Mouse (Mus musculus) neural tube, embryonic 13.5 days (tissue): ENCODE measurements around the gene Slc9a9. TPM values are rescaled to one million over a fixed set of nuclear protein-coding genes. Genes with fewer than 3 reads are reported as not detected.

Source experiments
- ATAC-seq: fragments of 200-750 bp; cut with Nextera tagmentation; 2 replicates; pipeline ENCODE4 v1.8.0; 2017; ENCODE audit warnings: low read depth, mild to moderate bottlenecking, moderate TSS enrichment, moderate library complexity
- H3K27ac ChIP-seq: fragments of 300-500 bp; sonication (generic); replicated peaks from 2 replicates; pipeline ENCODE4 v1.5.1; 2015; ENCODE audit warnings: moderate library complexity, mild to moderate bottlenecking, inconsistent platforms
- H3K27me3 ChIP-seq: fragments of 300-500 bp; sonication (generic); 2 replicates; pipeline ENCODE4 v1.6.1; 2015; ENCODE audit warnings: mild to moderate bottlenecking, inconsistent platforms
- H3K36me3 ChIP-seq: fragments of 300-500 bp; sonication (generic); 2 replicates; pipeline ENCODE4 v1.6.1; 2015; ENCODE audit warnings: mild to moderate bottlenecking, inconsistent platforms
- H3K4me1 ChIP-seq: fragments of 300-500 bp; sonication (generic); replicated peaks from 2 replicates; pipeline ENCODE4 v1.6.1; 2015; ENCODE audit warnings: inconsistent platforms
- H3K4me2 ChIP-seq: fragments of 300-500 bp; sonication (generic); 2 replicates; pipeline ENCODE4 v1.6.1; 2015; ENCODE audit warnings: inconsistent platforms, mild to moderate bottlenecking, moderate library complexity
- H3K4me3 ChIP-seq: fragments of 300-500 bp; sonication (generic); 2 replicates; pipeline ENCODE4 v1.5.1; 2015; ENCODE audit warnings: mild to moderate bottlenecking, inconsistent platforms
- H3K9ac ChIP-seq: fragments of 300-500 bp; sonication (generic); 2 replicates; pipeline ENCODE4 v1.6.1; 2015; ENCODE audit warnings: moderate library complexity, mild to moderate bottlenecking, inconsistent platforms
- H3K9me3 ChIP-seq: fragments of 300-500 bp; sonication (generic); 2 replicates; pipeline ENCODE4 v1.6.1; 2016; ENCODE audit warnings: inconsistent platforms
- WGBS: fragments of 180-500 bp; shearing (Covaris S2); methylation state at CpG from one replicate; pipeline ENCODE4 v1.1.7; 2015; 5-methylcytosine and 5-hydroxymethylcytosine counted together
- polyA plus RNA-seq: library from polyadenylated mRNA; unstranded; fragments of >200 nt; fragmentation: Nextera tagmentation; extraction: Ambion mirVana; gene quantifications from 2 replicates; pipeline ENCODE4 v1.2.1, GENCODE M21; 2015

Gene Slc9a9
- polyA plus RNA-seq, 1 experiment from 2014 or later = 13.9 TPM

DNA sequence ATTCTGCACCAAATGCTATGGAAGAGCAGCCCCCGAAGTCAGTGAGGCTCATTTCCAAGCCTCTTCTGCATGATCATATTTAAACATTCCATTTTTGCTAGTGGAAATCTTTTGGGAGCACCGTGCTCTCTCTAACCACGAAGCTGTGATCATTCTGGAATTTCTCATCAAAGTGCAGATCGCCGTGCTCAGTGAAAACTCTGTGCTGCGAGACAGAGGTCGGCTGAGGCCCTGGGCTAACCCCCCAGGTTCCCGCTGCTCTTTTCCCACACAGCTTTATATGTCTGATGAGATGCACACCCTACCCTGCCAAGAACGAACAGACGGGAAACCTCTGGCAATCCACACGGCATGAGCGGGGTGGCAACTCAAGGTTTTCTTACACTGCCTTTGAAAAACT lies 406.1 kb downstream of the Slc9a9 start:
- no peaks in the 10 kb centered on the region for H3K9me3 ChIP-seq
- no peak overlapping the region for H3K9ac ChIP-seq
- no peak overlapping the region for H3K4me3 ChIP-seq
- no peaks in the 10 kb centered on the region for H3K36me3 ChIP-seq
- peaks cover 40% of the 10 kb centered on the region for H3K4me1 ChIP-seq
- H3K4me2 ChIP-seq = no peak overlapping the region
- H3K27me3 ChIP-seq = no peaks in the 10 kb centered on the region
- WGBS = 76% methylated on average over 12 of the region's 12 CpGs
- ATAC-seq = no peak
- H3K27ac ChIP-seq = no peak overlapping the region

DNA sequence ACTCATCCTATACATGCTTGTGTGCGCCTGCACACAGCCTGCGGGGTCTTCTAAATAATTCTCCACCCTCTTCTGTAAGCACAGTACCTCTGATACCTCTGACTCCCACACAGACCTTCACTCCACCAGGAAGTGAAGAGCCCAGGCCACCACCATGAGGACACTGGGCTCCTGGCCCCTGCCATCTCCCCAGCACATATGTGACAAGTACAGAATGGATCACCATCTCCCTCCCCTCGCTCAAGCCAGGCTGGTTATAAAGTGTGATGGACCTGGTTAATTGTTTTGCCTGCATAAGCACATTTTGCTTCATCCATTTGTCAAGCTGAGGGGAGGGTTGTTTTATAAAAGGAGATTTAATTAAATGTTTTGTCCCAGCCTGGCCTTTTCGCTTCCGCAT lies 408.2 kb downstream of the Slc9a9 start:
- H3K9me3 ChIP-seq = no peaks in the 10 kb centered on the region
- no peaks in the 10 kb centered on the region for H3K36me3 ChIP-seq
- 66% methylated on average over 5 of the region's 5 CpGs for WGBS
- H3K4me2 ChIP-seq = no peak overlapping the region
- H3K27me3 ChIP-seq = no peaks in the 10 kb centered on the region
- H3K4me3 ChIP-seq = no peak overlapping the region
- peaks cover 30% of the 10 kb centered on the region for H3K4me1 ChIP-seq
- no peak for ATAC-seq
- no peak overlapping the region for H3K27ac ChIP-seq
- no peak overlapping the region for H3K9ac ChIP-seq

DNA sequence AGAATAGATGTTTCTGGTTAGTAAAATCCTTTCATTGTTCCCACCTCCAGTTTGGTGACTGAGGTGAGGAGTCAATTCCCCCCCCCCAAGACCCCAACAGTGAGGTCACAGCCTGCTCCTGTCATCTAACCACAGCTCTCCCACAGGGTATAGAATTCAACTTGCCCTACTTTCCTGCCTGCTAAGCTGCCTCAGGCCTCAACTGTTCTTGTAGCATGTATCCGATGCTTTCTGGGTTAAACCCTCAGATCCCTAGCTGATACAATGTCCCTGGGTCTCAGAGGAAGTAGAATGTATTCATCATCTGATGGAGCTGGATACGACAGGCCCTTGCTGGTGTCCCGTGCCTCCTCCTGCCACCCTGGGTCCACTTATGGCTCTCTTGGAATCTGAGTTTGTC lies 408.9 kb downstream of the Slc9a9 start:
- Histone ChIP-seq H3K27me3 (no peaks in the 10 kb centered on the region), H3K27ac (no peak overlapping the region), H3K4me3 (no peak overlapping the region), H3K36me3 (no peaks in the 10 kb centered on the region), H3K9ac (no peak overlapping the region), H3K4me2 (no peak overlapping the region), H3K9me3 (no peaks in the 10 kb centered on the region), H3K4me1 (peaks cover 23% of the 10 kb centered on the region)
- 74% methylated on average over 3 of the region's 3 CpGs for WGBS
- no peak for ATAC-seq

DNA sequence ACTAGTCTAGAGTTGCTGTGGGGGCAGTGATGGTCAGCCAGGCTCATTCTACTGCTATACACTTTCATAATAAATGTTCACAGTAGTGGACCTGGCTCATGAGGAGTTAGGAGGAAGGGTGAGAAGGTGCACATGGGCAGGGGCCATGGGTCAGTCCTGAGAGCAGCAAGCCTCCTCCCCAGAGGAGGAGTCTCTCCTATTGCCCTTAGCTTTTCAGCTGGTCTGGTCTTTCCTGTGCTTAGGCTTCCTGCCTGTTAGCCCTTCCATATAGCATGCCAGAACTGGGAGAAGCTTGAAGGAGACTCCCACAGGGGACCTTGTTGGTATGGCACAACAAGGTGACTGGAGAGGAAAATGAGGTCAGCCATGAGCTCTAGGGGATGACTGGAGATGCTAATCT lies 410.2 kb downstream of the Slc9a9 start:
- Histone ChIP-seq H3K9me3 (no peaks in the 10 kb centered on the region), H3K36me3 (no peaks in the 10 kb centered on the region), H3K4me3 (no peak overlapping the region), H3K27me3 (no peaks in the 10 kb centered on the region), H3K4me2 (no peak overlapping the region), H3K27ac (no peak overlapping the region), H3K9ac (no peak overlapping the region), H3K4me1 (peaks cover 14% of the 10 kb centered on the region)
- no peak for ATAC-seq

DNA sequence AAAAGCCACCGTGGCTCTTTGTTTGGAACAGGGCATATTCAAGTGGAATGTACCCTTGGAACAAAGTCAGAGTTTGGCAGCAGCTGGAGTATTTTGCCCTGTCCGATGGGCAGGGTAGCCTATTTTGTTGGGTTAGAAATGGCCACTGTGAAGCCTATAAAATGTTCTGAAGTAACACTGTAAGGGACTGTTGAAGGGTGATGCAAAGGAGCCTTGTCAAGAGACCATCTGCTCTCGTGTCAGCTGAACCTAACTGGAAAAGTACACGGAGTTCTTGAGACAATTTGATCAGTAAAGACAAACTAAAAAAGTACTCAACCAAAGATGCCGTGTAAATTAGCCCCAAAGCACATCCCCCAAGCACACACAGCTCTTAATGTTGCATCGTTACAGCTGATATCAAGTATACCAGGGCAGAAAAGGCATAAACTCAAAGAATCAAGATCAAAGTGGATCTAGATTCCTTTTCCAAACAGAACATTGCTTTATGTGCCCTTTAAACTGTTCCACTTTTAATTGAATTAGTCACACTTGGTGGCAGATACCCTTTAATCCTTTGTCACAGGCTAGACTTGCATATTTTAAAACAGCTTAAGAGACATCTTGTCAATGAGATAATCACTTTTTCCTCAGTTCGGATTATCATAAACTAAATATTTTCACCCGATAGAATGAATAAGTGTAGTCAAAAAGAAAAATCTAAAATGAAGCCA lies 416.6 kb downstream of the Slc9a9 start:
- Histone ChIP-seq H3K4me3 (no peak overlapping the region), H3K36me3 (no peaks in the 10 kb centered on the region), H3K9ac (no peak overlapping the region), H3K4me1 (peaks cover 17% of the 10 kb centered on the region), H3K27me3 (no peaks in the 10 kb centered on the region), H3K9me3 (no peaks in the 10 kb centered on the region), H3K27ac (no peak overlapping the region), H3K4me2 (no peak overlapping the region)
- ATAC-seq = no peak
- WGBS = 34% methylated on average over 8 of the region's 8 CpGs

DNA sequence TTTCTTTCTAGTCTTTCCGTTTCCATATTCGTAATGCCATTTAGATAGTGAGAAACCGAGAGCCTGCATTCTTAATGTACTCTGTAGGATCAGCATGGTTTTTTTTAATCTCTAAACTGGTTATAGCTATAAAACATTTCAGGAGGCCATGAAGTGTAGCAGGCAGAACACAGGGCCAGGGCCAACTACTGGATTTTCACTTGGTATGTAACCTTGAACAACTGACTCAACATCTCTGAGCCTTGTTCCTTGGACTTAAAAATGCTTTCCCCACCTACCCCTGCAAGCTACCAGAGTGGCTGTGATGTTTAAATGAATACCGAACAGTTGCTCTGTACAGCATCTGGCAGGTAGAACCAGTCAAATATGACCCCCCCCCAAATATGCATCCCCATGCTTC lies 418.5 kb downstream of the Slc9a9 start:
- H3K27me3 ChIP-seq = no peaks in the 10 kb centered on the region
- no peak for ATAC-seq
- H3K9ac ChIP-seq = no peak overlapping the region
- WGBS = 93% methylated on average over 4 of the region's 4 CpGs
- H3K27ac ChIP-seq = no peak overlapping the region
- H3K9me3 ChIP-seq = no peaks in the 10 kb centered on the region
- no peak overlapping the region for H3K4me2 ChIP-seq
- H3K4me3 ChIP-seq = no peak overlapping the region
- no peaks in the 10 kb centered on the region for H3K36me3 ChIP-seq
- peaks cover 17% of the 10 kb centered on the region for H3K4me1 ChIP-seq

DNA sequence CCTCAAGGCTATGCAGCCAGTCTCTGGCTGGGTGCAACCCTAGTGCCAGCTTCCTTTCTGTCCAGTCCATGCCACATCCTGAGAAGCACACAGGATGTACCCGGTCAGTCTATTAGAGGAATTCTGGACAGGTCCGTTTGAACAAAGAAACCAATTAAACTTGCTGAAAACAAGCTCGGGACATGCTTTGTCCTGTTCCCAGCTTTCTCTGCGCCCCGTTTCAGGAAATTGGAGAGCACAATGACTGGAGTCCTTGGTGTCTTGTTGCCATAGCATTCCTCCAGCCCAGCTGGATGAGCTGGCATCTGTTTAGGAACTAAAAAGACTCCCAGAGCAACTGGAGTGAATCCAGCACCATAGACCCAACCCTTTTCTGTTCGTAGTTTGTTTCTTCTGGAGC lies 419.3 kb downstream of the Slc9a9 start:
- H3K4me2 ChIP-seq = no peak overlapping the region
- WGBS = 27% methylated on average over 6 of the region's 6 CpGs
- H3K4me1 ChIP-seq = peaks cover 17% of the 10 kb centered on the region
- no peak overlapping the region for H3K27ac ChIP-seq
- H3K4me3 ChIP-seq = no peak overlapping the region
- H3K9me3 ChIP-seq = no peaks in the 10 kb centered on the region
- no peak overlapping the region for H3K9ac ChIP-seq
- peak; percentile 79 for ATAC-seq
- no peaks in the 10 kb centered on the region for H3K27me3 ChIP-seq
- no peaks in the 10 kb centered on the region for H3K36me3 ChIP-seq

DNA sequence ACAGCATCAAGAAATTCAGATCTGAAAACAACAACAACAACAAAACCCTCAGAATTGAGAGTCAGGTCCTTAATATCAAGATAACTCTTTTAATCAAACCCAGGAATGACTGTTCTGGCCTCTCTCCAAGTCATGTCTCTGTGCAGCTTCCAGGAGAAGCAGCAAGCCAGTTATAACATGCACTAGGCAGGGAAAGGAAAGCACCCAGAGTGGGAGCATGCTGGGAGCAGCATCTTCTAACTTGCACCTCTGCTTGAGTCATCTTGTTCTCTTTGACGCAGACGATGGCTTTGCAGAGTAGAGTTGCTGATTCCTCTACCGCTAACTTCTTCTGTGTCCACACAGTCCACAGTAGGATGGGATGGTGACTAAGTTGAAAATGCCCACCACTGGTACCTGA lies 426.8 kb downstream of the Slc9a9 start:
- Histone ChIP-seq H3K4me2 (no peak overlapping the region), H3K27me3 (no peaks in the 10 kb centered on the region), H3K4me1 (no peaks in the 10 kb centered on the region), H3K36me3 (no peaks in the 10 kb centered on the region), H3K27ac (no peak overlapping the region), H3K4me3 (no peak overlapping the region), H3K9me3 (no peaks in the 10 kb centered on the region), H3K9ac (no peak overlapping the region)
- 96% methylated on average over 3 of the region's 3 CpGs for WGBS
- no peak for ATAC-seq

DNA sequence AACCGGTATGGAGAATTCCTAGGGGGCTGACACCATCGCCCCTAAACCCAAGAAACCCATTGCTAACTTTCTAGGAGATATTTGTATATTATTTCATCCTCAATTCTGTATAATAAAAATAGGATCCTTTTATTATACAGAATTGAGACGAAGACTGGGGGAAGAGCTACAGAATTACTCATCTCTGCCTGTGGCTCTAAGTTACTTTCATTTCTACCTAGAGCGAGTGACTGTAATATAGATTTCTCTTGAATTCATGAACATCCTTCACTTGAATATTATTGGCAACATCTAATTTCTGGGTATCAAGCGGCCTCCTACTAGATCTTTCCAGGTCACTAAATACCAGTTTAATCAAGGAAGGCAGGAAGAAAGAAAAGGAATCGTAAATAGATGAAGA lies 436.1 kb downstream of the Slc9a9 start:
- H3K9me3 ChIP-seq = no peaks in the 10 kb centered on the region
- H3K4me3 ChIP-seq = no peak overlapping the region
- no peak for ATAC-seq
- H3K9ac ChIP-seq = no peak overlapping the region
- no peak overlapping the region for H3K27ac ChIP-seq
- 0 out of 2 replicates have a peak, but pooled peaks cover 2% of the 10 kb centered on the region for H3K4me1 ChIP-seq
- H3K36me3 ChIP-seq = no peaks in the 10 kb centered on the region
- H3K4me2 ChIP-seq = no peak overlapping the region
- no peaks in the 10 kb centered on the region for H3K27me3 ChIP-seq
- WGBS = 93% methylated on average over 6 of the region's 6 CpGs

DNA sequence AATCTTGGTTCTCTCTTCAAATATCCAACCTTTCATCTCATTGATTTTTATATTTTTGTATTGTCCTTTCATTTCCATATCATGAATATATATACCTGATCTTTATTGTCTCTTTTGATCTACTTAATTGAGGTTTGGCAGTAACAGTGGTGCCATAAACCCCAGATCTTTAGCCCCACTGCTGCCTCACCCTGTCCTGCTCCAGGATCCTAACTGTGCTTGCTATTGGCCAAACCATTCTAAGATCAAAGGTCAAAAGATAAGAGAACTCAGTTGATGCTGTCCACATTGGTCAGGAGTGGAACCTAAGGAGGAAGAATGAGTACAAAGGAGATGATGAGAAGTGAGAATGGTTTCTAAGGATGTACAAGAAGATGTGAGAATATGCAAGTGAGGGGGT lies 440.1 kb downstream of the Slc9a9 start:
- no peak overlapping the region for H3K27ac ChIP-seq
- no peaks in the 10 kb centered on the region for H3K27me3 ChIP-seq
- H3K4me1 ChIP-seq = 0 out of 2 replicates have a peak, but pooled peaks cover 4% of the 10 kb centered on the region
- H3K9me3 ChIP-seq = no peaks in the 10 kb centered on the region
- H3K9ac ChIP-seq = no peak overlapping the region
- ATAC-seq = no peak
- H3K4me2 ChIP-seq = no peak overlapping the region
- H3K36me3 ChIP-seq = no peaks in the 10 kb centered on the region
- no peak overlapping the region for H3K4me3 ChIP-seq

DNA sequence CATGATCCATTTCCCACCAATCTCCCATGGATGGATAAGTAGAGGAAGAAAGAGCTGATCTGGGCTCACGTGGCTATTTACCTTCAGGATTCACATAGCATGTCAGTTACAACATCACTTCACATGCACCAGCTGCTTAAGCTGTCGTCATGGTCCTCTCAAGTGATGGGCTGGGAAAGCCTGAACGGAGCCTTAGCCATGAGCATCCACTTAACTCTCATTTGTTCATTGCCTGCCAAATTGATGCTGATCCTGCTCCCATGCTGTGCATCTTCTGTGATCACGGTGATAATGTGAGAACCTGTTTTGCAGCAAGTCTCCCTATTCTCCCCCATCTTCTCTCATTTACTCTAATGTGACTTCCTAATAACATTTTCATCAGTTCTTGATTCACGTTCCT lies 441.1 kb downstream of the Slc9a9 start:
- Histone ChIP-seq H3K4me2 (no peak overlapping the region), H3K4me1 (0 out of 2 replicates have a peak, but pooled peaks cover 4% of the 10 kb centered on the region), H3K4me3 (no peak overlapping the region), H3K36me3 (no peaks in the 10 kb centered on the region), H3K27me3 (no peaks in the 10 kb centered on the region), H3K9ac (no peak overlapping the region), H3K27ac (no peak overlapping the region), H3K9me3 (no peaks in the 10 kb centered on the region)
- 56% methylated on average over 5 of the region's 5 CpGs for WGBS
- no peak for ATAC-seq

DNA sequence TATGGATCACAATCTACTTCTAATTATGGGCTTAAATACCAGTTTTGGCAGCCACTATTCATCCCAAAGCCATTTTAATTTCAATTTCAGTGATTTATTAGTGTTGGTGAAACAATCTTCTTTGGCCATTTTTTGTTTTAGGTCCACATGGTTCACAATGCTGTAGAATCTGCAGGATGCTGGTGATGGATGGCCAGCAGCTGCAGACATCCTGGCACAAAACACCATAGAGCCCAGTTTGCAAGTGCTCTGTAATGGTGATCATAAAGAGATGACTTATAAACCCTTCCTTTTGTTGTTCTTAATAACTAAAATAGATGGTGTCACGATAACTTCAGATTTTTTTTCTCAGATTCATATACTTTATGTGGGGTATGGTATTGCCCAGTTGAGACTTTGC lies 442.0 kb downstream of the Slc9a9 start:
- Histone ChIP-seq H3K27me3 (no peaks in the 10 kb centered on the region), H3K27ac (no peak overlapping the region), H3K36me3 (no peaks in the 10 kb centered on the region), H3K4me1 (0 out of 2 replicates have a peak, but pooled peaks cover 4% of the 10 kb centered on the region), H3K4me3 (no peak overlapping the region), H3K9me3 (no peaks in the 10 kb centered on the region), H3K9ac (no peak overlapping the region), H3K4me2 (no peak overlapping the region)
- no peak for ATAC-seq
- 86% methylated on average over 1 of the region's 1 CpGs for WGBS
